Mouse (Mus musculus) 3T3-L1 (cell line): ENCODE results near the gene Pm20d1.

Source experiments
- DNase-seq: peaks from one replicate; pipeline ENCODE4 v3.0.0-alpha.2; 2015; ENCODE audit warnings: low read depth, low spot score

The Pm20d1 gene

DNA sequence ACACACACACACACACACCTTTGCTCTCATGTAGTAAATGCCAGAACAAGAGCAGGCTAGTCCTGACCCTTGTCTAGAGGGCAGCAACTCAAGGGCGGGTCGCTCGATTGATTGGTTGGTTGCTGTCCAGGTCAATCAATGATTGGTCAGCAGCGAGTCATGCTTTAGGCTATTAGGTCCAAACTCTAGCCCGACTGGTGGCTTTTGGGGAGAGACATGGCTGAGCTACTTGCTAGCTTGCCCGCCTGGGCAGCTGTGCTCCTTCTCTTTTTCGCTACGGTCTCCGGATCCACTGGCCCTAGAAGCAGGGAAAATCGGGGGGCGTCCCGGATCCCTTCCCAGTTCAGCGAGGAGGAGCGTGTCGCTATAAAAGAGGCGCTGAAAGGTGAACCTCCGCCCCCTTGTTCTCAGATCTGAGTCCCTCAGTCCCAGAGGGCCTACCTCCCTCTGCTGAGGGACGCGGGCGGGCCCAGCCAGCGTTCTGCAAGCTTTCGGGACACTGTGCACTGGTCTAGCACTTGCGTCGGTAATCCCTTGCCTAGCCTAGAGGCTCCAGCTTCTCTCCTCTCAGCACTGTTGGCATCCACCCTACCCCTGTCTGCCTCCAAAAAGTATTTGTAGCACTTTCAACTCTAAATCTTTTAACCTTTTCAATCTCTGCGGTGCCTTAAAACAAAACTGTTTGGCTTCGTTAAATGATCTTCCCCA is at the start of gene Pm20d1:
TSS of gene Pm20d1 (plus strand) at position 180 of the 708 bp plus-strand sequence.
- no peak for DNase-seq

DNA sequence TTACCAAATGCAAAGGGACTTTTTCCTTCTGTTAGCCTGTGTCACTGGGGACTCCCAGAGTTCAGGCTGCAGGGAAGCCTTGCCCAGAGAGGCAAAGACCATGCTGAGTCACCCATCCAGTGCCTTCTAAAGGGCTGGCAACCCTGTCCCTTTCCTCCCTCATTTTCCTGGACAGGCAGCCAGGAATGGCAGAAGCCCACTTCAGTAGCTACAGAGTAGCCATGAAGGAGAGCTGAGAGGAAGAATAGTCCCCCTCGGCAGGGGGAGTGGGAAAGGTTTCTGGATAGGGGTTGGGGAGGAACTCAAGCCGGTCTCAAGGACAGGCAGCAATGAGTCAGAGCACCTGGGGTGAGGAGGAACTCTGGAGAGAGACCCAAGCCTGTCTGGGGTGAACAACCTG is 49.4 kb upstream of the Pm20d1 start:
- peak; percentile 42 for DNase-seq

DNA sequence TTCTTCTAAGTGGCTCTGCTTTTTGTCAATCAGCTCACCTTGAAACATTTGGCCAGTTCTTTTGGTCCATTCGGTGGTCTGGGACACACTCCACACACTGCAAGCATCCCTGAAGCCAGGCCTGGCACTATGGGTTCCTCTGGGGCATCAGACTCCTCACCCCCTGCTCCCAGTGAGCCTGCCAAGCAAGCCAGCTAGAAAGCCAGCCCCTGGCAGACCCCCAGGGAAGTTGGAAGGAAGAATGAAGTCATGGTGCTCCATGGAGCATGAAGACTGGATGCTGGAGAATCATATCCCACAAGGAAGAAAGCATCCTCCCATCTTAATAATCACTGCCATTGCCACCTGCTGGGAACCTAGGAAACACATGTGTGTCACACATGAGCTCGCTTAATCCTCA is 48.5 kb upstream of the Pm20d1 start:
- no peak for DNase-seq

DNA sequence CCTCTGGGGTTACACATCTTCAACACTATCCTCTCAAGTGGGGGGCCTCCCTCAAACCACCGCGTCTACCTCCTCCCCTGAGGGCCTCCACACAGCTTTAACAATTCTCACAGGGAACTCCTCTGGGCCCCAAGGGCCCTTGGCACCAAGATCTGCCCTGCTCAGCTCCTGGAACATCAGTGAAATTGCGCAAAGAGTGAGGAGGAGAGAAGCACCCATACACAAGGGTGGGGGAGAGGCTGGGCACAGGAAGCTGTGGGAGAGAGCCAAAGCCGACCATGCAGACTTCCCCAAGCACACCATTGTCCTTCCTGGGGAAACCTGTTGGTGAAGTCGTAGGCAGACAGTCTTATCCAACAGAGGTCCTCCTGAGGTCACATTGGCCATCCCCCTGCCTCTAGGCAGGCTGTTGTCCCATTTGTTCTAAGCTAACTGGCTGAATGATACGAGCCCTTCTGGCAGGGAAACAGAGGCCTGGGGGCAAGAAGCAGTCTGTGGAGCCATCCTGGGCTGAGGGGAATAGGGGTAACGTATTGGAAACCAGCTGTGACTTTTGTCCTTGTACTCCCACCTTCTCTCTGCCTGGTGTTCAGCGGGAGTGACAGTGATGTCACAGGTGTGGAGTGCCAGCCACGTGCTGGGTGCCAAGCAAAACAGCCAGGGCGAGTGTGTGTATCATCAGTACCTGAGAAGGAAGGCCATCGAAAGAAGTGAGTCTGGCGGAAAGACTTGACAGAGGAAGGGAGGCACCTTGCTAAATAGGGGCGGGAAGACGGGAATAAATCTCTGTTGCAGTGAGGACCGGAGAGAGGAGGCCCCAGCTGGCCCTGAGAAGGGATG is 47.3 kb upstream of the Pm20d1 start:
- no peak for DNase-seq

DNA sequence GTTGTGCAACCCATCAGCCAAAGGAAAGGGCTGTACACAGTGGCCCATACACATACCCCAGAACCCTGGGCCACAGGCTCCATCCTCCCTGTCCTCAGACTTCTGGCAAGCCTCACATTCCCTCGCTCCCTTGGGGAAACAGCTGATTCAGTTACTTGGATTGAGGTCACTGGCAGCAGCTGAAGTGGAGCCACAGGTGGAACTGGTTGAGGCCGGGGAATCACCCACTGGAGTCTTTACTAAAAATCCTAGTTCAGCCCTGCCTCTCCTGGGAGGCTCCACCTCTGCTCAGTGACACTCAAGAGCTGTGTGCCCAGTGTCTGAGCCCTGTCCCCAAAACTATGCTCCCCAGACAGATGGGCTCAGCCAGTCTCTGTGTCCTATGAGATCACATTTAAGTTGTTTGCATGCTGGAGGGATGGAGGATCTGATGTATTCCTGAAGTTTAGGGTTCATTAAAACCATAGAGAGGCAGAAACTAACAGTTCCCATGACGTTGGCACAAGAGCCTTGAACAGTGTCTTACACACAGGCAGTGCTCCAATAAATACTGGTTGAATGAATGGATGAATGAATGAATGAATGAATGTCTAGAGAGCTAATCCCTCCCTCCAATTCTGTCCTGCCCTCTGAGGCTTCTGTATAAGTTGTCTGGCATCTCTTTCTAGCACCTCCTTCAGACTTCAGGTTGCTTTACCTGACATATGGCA is 45.8 kb upstream of the Pm20d1 start:
- peak; percentile 79 for DNase-seq

DNA sequence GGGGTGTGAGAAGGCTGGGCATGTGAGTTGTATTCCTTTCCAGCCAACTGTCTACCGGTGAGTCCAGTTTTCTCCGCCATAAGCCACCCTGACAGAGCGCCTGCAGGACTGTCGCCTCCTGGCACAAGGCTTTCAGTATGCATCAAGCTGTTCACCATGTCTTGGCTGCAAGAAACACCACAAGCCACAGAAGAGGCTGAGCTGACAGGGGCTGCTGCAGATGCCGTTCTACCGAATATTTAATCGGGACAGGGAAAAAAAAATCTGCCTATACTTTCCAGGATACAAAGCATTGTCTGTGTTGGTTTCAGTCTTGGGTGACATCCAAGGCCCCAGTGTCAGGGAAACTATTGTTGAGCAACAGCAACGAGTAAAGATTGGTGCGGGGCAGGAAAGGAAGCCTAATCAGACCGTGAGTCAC is 45.3 kb upstream of the Pm20d1 start:
- DNase-seq = peak; percentile 88

DNA sequence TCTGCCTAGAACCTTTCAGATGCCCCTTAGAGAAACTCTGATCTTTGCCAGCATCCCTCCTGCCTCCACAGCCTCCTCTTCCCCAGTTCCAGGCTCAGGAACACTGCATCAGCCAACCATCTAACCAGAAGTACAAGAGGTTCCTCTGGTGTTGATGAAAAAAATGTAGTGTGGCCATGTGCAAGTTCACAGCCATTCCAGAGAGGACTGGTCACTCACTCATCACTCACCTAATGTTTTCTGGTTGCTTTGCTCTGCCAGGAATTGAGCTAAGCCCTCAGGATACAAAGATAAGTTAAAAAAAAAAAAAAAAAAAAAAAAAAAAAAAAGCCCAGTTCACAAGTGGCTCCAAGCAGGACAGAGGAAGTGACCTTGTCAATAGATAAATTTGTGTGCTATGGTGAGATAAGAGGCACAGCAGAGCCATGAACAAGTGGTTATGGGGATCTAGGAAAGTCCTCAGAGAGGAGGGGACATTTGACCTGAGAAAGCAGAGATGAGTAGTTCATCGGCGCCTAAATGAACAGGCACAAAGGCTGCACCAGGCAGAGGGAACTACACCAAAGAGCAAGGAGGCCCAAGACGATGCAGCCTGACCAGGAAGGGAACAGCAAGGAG is 42.9 kb upstream of the Pm20d1 start:
- peak; percentile 62 for DNase-seq

DNA sequence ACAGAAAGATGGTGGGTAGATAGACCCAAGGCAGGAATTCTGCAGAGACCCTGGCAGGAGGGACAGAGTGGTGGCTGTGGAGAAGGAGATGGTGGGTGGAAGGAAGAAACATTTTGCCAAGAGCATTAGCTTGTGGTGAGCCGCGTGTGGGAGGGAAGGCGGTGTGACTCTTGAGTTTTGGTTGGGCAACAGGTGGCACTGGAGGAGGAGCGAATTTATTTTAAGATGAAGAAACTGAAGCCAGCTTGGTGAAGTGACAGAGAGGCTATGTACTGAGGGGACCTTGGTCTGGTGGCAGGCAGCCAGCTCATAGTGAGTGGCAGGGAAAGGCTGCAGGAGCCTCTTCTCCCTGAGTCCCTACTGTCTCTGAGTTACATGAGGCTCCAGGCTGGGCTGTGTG is 42.3 kb upstream of the Pm20d1 start:
- DNase-seq = no peak

DNA sequence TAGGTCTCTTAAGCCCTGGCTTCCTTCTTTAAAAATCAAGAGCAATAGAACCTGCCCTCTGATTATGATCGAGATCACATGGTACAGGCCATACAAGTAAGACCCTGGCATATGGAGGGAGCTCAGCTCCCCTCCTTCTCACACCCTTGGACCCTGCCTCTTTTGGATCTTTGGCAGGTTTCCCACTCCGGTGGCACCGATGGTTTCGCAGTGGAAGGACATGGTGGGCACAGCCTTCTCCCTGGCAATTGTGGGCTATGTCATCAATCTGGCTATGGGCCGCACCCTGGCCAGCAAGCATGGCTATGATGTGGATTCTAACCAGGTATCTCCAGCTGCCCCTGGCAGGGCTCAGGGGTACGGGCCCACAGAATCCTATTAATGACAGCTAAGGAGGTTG is 40.0 kb upstream of the Pm20d1 start:
- no peak for DNase-seq

DNA sequence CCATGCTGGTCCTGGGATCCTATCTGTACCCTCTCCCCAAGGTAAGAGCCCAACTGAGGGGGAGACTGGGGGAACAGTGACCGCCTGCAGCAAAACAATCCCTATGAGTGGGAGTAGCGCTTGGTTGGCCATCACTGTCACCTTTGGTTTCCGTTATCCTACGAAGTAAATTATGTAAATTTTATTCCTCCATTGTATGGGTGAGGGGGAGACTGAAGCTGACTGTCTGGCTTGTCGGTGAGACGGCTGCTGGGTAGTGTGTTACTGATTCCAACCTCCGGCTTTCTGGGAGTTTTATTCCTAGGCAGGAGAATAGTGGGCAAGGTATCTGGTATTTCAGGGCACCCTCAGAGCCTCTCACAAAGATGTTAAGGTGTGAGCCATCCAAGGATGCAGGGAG is 38.4 kb upstream of the Pm20d1 start:
- no peak for DNase-seq

DNA sequence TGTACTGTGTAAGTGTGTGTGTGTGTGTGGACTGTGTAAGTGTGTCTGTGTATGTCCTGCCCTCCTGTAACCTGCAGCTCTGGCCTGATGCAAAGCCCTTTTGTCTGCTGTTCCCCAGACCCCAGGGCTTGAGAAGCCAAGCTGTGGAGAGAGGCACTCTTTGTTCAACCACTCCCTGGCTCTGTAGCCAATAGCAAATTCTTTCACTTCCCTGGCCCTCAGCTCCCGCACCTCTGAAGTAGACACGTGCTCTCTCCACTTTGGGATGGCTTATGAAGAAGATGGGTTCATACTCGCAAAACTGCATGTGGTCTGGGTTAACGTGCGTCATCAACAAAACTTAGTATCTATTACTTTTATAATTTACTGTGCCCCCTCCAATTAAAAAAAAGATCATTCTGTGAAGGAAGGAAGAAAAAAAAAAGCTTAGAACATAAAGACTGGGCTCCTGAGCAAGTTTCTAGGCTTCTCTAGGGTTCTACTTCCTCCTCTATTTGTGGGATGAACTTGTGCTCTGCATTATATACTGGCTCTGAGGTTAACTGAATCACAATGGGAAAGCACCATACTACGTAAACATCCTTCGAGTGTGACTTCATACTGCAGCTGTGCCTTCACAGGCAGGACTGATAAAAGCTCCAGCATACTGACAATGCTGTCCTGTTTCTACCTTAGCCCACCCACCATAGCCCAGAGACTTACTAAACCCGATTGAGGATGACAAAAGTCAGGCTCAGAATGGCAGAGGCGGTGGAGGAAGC is 37.3 kb upstream of the Pm20d1 start:
- DNase-seq = no peak

DNA sequence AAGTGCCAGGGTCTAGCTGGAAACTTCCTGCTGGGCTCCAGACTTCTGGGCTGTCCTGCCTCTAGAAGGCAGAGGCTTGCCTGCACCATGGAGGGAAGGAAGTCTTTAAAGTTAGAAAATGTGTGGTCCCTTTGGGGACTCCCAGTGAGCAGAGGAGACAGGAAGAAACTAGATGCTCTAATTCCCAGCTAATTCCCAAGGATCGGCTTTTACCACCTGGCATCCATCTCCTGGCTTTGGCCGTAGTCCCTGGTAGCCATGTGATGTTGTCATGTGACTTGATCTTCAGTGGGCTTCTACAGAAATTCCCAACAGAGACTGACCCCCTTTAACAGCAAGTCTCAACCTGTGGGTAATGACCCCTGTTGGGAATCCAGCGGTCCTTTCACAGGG is 36.8 kb upstream of the Pm20d1 start:
- no peak for DNase-seq

DNA sequence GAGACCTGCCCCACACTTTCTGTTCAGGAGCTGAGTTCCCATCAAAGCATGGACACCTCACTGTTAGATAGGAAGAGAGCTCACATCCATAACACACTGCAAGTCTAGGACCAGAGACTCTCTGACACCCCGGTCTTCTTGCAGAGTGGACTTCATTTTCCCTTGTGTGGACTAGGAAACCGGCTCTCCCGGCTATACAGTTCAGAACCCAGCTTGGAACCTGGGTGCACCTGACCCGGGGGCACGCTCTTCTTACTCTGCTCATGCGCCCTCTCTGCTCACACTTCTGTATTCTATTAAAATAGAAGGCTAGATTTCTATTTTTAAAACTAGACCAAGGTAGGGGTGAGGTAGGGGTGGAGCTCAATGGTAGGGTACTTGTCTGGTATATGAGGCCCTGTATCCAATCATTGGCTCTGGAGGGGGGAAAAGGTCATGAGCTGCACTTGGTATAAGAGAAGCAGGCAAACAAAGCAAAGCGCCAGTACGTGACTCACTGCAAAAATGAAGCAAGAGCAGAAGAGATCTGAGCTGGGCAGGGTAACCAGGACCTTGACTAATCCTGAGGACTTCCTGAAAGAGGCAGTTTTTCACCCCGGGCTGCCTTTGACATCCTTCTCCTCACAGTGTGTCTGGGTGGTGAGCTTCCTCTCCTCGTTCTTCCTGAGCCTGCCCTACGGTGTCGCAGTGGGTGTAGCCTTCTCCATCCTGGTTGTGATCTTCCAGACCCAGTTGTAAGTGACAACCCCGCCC is 35.9 kb upstream of the Pm20d1 start:
- peak; percentile 40 for DNase-seq

DNA sequence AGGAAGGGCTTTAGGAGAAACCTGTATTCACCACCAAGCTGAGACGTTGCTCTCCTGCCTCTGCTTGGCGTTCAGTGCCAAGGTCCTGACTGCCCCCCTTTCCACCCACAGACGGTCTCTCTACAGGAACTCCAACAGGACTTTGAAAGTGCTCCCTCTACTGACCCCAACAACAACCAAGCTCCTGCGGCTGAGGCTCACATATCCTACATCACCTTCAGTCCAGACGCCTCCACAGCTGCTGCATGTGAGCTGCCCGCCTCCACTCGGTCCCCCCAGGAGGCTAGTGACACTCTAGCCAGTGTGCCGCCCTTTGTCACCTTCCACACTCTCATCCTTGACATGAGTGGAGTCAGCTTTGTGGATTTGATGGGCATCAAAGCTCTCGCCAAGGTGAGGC is 33.5 kb upstream of the Pm20d1 start:
- no peak for DNase-seq

DNA sequence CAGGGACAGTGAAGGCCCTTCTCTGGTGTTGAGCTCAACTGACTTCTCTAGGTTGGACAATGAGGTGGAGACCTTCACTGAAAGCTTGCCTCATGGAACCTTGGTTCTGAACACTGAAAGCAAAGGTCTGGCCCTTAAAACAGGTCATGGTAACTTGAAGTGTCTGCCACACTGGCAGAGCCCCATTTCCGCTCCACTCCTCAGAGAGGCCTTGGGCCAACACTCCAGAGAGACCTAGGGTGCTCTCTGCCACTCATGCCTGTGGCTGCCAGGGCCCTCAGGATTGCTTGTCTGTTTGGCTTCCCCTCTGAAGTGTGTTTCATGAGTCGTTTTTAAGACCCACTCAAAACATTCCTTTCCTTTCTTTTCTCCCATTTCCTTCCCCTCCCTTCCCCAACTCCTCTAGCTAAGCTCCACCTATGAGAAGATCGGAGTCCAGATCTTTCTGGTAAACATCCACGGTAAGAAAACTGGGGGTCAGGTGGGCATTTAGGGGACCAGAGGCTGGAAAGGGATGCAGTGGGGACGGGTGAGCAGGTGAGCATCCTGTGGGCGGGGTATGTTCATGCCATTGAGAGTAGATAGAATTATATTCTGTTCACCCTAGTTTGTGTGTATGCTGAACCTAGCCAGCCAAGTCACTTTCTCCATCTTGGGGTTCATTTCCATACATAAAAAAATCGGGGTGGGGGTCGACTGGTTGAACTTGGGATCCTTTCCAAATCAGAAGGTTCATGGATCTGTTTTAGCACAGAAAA is 32.4 kb upstream of the Pm20d1 start:
- DNase-seq = no peak

DNA sequence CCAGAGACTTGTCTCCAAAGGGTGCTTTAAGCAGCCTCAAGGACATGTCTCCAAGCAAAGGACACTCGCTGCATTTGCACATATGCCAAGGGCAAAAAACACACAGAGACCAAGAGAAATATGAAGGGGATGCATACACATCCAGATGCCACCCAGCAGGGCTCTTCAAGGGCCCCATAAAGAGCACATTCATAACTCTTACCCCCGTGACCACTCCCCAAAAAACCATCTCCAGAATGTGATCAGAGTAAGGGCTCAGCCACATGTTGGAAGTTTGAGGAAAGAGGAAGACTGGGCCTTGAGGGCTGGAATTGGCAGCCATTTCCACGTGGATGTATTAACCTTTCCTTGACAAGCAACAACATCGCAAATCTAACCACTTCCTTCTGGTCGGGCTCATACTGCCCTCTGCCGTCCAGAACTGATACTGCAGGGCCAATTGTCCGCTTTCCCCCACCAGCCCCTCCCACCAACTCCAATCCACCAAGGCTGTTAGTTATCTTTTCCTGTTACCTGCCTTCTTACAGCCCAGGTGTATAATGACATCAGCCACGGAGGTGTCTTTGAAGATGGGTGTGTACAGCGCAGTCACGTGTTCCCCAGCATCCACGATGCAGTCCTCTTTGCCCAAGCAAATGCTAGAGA is 31.7 kb upstream of the Pm20d1 start:
- peak; percentile 89 for DNase-seq

DNA sequence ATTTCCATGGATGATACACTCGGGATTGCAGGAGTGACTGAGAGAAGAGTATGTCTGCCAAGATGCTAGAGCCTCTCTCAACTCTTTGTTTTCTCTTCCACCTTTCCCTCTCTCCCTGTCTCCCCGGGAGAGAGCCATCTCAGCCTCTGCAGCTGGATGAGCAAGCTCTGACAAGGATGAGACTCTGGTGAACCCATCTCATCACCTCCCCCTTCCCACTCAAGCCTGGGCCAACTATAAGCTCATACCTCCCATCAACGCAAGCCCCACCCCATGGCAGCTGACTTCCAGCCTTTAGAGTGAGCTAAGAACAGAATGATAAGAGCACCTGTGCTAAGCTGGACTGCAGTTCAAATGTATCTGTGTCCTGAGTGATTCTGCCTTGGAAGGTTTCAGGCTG is 27.9 kb upstream of the Pm20d1 start:
- DNase-seq = no peak

DNA sequence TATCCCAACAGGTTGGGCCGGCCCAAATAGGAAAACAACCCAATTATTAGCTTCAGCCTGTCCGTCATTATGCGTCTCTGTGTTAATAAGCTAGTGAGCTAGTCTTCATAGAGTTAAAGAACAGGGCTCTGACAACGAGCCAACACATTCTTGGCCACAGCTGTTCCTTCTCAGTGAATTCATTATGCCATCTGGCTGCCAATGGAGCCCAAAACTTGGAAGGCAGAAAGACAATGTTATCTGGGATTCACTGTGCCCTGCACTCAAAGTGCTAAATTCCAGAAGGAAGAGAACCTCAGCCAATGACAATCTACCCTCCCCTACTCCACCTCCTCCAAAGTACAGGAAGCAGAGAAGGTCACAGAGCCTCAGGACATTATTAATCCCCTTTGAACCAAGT is 26.5 kb upstream of the Pm20d1 start:
- DNase-seq = no peak

DNA sequence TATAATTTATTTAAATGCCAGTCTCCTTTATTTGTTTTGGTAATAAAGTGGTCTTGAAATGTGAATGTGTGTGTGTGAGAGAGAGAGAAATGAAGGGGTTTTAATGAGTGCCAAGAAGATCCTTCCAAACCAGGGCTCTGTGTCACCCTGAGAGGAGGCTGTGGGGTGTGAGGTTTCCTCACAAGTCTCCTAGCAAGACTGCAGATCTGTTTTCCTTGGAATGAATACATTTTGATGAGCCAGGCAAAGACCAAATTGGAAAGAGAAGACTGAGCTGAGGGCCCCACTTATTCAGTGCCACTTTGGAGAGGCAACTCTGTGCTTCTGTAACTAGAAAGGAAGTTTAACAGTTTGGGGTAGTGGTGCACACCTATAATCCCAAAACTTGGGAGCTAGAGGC is 25.7 kb upstream of the Pm20d1 start:
- DNase-seq = no peak
